Mouse (Mus musculus): ENCODE measurements around the gene Cdh9.

- no peak for TF ChIP-seq TCF12 (IDR thresholded peaks at IDR 0.05; ENCODE audit: insufficient read depth, poor library complexity, severe bottlenecking)
- TF ChIP-seq POLR2A (IDR thresholded peaks at IDR 0.05; ENCODE audit: insufficient read length, low read depth): no peak
- TF ChIP-seq USF1 (IDR thresholded peaks at IDR 0.05; ENCODE audit: low read depth): no peak
- no peak for TF ChIP-seq CEBPB (IDR thresholded peaks at IDR 0.05; ENCODE audit: insufficient read depth, poor library complexity, severe bottlenecking)
- no peak for TF ChIP-seq MAX (IDR thresholded peaks at IDR 0.05; ENCODE audit: low read depth)
- TF ChIP-seq MYOG (IDR thresholded peaks at IDR 0.05; ENCODE audit: control insufficient read depth in 1 of 3, insufficient read depth in 1 of 3, insufficient read length in 2 of 3, low read depth in 2 of 3): no peak
- TF ChIP-seq POLR2AphosphoS2 (IDR thresholded peaks at IDR 0.05; ENCODE audit: insufficient read length, low read depth): no peak
These were observed 82.2 kb downstream of the Cdh9 start for GRCm38 (mm10) chr15:16810787-16811186.

Data from myocyte (in vitro differentiated cells).